Mouse (Mus musculus) central nervous system, embryonic 11.5 days (tissue): ENCODE data around the gene Gm49673. TPM values are rescaled to one million over a fixed set of nuclear protein-coding genes. Genes with fewer than 3 reads are reported as not detected.

Experiments used
- polyA plus RNA-seq: library from polyadenylated mRNA; depleted of rRNA; stranded (reverse); fragments of >200 nt; gene quantifications from 2 replicates; pipeline ENCODE4 v1.2.3, GENCODE M21; 2012; rRNA removed

Gm49673 gene
- 0.31 and 0.32 TPM in 2 replicates for polyA plus RNA-seq

DNA sequence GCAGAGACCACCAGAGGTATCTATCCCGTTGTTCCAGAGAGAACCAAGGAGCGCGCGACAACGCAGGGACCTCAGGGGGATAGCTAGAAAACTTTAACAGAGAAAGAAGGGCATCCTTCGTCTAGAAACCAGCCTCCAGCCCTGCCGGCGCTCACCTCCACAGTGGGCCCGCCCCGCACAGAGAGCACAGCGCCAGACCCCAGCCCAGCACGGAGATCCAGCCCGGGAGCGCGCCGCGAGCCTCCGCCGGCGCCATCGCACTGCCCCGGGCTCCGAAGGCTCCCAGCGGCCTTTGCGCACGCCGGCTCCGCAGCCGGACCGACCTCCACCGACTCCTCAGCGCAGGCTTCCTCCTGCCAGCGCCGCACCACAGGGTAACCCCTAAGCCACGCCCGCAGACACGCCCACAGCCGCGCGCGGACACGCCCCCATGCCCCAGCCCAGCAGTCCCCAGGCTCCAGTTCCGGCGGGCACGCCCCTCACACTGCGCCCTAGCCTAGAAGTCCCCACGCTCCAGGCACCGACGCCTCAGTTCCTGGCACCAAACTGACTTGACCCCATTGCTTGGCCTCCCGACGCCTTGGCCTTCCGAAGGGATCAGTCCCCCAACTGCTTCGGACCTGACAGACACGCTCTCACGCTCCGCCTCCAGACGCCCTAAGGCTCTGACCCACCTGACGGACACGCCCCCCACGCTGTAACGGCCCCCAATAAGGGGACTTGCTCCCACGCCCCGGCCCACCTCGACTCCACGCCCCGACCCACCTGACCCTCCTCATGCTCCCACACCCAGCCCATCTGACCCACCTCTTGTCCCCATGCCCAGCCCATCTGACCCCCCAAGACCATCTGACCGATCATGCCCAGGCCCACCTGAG lies at the start of gene Gm49673, which contains the start of gene Rnaset2a:
Gm49673 (minus strand) TSS at position 350 of the 878 bp plus-strand sequence.
Rnaset2a (minus strand) TSS at position 659 of the 878 bp plus-strand sequence.

DNA sequence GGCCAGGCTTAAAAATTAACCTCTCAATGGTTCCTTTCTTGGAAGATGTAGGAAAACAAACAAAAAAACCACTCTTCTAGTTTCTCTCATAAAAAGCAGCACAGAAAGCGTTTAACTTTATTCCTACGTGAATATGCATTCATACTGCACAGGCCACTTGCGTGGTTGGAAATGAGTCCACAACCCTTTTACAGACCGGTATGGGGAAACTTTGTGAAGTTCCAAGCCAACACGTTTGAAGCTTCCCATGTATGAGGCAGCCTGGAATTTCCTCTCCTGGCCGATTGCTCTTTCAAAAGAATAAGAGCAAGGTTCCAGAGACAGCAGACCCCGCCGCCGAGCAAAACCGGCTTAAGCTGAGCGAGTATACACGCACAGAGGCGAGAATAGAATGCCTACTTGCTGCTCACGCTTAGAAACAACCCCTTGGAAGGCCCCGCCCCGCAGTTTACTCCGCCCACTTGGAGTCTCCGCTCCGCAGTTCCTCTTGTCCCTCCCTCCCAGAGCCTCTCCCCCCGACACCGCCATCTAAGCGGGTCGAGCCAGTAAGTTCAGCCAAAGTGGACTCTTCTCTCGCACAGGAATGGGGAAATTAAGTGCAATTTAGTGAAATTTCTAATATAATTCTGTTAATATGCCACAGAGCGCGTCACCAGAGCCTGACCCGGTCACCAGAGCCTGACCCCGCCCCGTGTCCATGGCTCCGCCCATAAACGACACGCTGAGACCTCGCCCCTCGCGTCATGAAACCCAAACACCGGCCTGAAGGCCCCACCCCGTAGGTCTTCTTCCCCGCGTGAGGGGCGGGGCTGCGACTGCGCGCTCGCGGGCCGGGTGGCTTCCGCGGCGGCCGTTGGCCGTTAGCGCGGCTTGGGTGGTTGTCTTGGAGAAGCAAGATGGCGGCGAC lies 17.4 kb upstream of the Gm49673 start, which contains the start of gene Fgfr1op:
Fgfr1op (plus strand) TSS at position 801 of the 907 bp plus-strand sequence.

Other genes starting within 250 kb of the Gm49673 start
- 0.32 and 0.43 TPM in 2 replicates for gene Tagap, start 221.8 kb downstream of the Gm49673 start, polyA plus RNA-seq
- 35.3 and 41.7 TPM in 2 replicates for gene Rsph3a, start 202.2 kb downstream of the Gm49673 start, polyA plus RNA-seq
- 17.1 and 24.6 TPM in 2 replicates for gene Rnaset2a, start 309 bp upstream of the Gm49673 start, polyA plus RNA-seq
- gene Fgfr1op, start 17.7 kb upstream of the Gm49673 start, polyA plus RNA-seq = 23.0 and 25.3 TPM in 2 replicates
- gene Ccr6, start 88.3 kb upstream of the Gm49673 start, polyA plus RNA-seq = not detected in 2 replicates
- 34.3 and 79.6 TPM in 2 replicates for gene Mpc1, start 135.1 kb upstream of the Gm49673 start, polyA plus RNA-seq
- gene Sft2d1, start 163.3 kb upstream of the Gm49673 start, polyA plus RNA-seq = 76.5 and 95.7 TPM in 2 replicates
- 1.8 and 2.3 TPM in 2 replicates for gene Prr18, start 189.7 kb upstream of the Gm49673 start, polyA plus RNA-seq
- gene T2, start 208.2 kb upstream of the Gm49673 start, polyA plus RNA-seq = 0.61 and 1.4 TPM in 2 replicates